Mouse (Mus musculus): ENCODE results near the gene Amn.

Gene Amn

DNA sequence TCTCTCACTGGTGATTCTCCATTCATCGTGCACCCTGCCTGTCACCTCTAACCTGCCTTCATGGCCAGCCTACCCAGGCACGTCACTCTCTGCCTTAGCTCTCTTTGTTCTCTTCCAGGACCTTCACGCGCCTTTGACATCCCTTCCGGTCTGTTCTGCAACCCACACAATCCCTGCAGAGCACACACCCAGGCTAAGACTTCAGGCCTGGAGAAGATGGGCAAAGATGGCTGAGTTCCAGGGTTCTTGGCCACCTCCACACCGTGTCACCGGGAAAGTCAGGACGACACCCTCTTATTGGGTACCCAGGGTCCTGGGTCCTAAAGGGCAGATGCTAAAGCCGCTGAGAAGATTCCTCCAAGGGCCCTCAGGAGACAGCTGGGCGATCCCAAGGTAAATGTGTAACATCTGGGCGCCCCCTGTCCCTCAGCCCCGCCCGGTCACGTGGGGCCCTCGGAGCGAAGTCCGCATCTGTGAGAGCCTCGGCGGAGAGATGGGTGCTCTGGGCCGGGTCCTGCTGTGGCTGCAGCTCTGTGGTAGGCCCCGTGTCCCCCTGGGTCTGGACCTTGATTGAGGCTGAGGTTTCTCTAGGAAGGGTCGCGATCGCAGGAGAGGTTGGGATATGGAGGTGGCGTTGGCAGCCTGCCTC, at the start of gene Amn:
Gene Amn (plus strand): TSS at position 467 of the 649 bp plus-strand sequence.
- DNase-seq (ENCODE audit: extremely low read depth, low read depth, low spot score) = no peak

DNA sequence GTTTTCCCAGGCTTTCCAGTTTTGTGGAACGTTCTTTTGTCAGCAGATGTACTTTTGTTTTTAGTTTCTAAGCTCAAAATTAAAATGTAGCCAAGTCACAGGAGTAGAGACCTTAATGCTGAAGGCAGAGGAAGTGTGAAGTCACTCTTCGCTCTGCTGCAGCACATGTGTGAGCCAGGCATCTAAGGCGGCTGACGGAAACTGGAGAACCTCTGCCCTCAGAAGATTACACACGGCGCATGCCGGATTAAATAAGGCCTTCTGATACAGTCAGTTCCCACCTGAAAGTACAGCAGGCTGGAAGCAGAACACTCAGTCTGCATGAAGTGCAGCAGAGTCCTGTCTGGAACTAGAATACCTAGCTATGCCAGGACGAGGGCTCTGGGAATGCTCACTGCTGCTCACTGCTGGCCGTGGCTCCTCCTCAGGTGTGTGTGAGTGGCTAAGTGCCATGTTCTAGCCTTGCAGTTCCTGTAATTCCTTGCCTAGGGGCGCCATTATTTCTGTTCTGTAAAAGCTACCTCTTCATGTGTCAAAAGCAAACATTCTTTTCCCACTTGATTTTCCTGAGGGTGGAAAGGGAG, 45.6 kb upstream of the Amn start:
- no peak for DNase-seq (ENCODE audit: extremely low read depth, low read depth, low spot score)

DNA sequence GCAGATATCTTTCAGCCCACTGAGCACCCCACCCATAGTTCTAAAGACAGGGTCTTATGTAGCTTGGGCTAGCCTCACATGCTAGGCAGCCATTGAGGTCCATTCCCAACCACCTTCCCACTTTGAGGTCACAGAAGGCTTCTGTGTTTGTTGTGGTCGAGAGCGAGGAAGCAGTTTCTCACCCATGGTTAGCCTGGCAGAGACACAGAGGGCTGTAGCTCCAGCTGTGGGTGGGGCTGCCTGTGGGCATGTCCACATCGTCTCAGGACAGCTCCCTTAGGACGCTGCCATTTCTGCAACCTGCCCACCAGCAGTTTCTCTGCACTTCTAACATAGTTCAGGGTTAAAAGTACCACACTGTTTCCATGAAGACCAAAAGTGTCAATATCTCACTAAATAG, 43.5 kb upstream of the Amn start:
- no peak for DNase-seq (ENCODE audit: extremely low read depth, low read depth, low spot score)

DNA sequence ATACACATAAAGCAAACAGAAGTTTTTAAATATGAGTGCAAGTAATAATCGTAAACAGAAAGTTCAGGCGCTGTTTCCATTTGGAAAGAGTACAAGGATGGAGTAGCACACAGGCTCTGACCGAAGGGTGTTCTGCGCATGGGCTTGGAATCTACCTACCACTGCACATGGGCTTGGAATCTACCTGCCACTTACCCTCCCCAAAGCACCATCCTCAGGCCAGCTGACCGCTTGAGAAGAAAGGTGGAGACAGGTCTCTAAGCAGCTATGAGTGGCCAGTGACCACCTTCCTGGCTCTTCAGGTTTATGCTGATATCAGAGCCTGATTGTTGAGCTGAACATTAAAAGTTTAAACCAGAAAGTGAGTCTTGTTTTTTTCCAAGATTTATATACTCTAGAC, 42.4 kb upstream of the Amn start:
- no peak for DNase-seq (ENCODE audit: extremely low read depth, low read depth, low spot score)

- DNase-seq (ENCODE audit: extremely low read depth, low read depth, low spot score) = no peak
Observed at GRCm38 (mm10) chr12:111230793-111231192, 40.1 kb upstream of the Amn start.

DNA sequence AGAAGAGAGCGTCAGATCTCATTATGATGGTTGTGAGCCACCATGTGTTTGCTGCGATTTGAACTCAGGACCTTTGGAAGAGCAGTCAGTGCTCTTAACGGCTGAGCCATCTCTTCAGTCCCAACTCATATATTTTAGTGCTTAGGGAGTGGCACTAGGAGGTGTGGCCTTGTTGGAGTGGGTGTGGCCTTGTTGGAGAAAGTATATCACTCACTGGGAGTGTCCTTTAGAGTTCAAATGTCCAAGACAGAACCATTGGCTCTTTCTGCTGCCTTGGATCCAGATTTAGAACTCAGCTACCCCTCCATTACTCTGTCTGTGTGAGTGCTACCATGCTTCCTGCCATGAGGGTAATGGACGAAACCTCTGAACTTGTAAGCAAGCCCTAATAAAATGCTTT, 37.1 kb upstream of the Amn start:
- DNase-seq (ENCODE audit: extremely low read depth, low read depth, low spot score) = no peak

- peak; percentile 42 for DNase-seq (ENCODE audit: extremely low read depth, low read depth, low spot score)
Observed at GRCm38 (mm10) chr12:111234383-111234782, 36.5 kb upstream of the Amn start.

DNA sequence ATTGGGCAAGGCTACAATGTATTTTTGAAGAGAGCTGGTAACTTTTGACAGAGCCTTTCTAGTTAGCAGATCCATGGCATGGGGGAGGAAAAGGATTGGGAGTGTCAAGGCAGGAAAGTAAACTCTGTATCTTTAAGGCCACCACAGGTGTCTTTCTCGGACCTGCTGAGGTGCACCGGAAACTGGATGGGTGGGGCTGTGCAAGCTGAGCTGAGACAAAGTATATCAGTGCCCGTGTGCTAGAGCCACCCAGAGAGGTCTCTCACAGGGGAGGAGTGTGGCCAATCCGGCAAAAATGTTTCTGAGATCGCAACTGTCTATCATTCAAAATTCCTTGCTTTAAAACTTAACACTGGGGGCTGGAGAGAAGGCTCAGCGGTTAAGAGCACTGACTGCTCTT, 35.3 kb upstream of the Amn start:
- no peak for DNase-seq (ENCODE audit: extremely low read depth, low read depth, low spot score)

- DNase-seq (ENCODE audit: extremely low read depth, low read depth, low spot score) = no peak
Observed at GRCm38 (mm10) chr12:111237611-111238188, 33.2 kb upstream of the Amn start.

GRCm38 (mm10) chr12:111238345-111238744, 32.5 kb upstream of the Amn start:
- no peak for DNase-seq (ENCODE audit: extremely low read depth, low read depth, low spot score)

GRCm38 (mm10) chr12:111238778-111239177, 32.1 kb upstream of the Amn start:
- peak; percentile 80 for DNase-seq (ENCODE audit: extremely low read depth, low read depth, low spot score)

DNA sequence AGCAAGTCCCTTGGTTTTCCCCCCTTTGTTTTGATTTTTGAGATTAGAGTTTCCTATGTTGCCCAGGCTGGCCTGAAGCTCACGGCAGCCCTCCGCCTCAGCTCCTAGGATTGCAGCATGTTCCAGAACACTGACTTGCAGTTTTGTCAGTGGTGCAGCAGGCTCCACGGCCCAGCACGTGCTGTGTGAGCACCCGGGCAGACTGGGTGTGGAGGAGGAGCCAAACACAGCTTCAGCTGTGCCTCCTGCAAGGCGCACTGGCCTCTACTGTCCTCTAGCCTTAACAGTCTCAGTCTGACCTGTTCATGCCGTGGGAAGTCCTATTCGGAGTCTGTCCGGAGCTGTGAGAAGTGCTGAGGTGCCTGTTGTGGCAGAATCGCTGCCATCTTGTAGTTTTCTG, 31.0 kb upstream of the Amn start:
- no peak for DNase-seq (ENCODE audit: extremely low read depth, low read depth, low spot score)

GRCm38 (mm10) chr12:111241916-111242315, 29.0 kb upstream of the Amn start:
- DNase-seq (ENCODE audit: extremely low read depth, low read depth, low spot score) = no peak

DNA sequence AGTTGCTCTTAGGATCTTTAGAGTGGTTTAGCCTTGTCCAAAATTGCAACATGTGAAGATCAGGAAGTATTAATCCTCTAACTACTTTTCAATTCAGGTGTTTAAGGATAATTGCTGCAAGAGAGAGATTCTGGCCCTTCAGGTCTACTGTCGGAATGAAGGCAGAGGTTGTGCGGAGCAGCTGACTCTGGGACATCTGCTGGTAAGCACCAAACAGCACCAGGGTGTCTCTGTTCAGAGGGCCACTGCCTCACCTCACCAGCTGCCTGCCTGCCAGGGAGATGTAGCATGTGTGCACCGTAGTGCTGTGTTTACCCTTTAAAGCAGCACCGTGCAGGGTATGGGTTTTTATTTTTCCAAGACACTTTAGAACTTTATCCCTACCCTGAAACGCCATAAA, 28.5 kb upstream of the Amn start:
- DNase-seq (ENCODE audit: extremely low read depth, low read depth, low spot score) = no peak

DNA sequence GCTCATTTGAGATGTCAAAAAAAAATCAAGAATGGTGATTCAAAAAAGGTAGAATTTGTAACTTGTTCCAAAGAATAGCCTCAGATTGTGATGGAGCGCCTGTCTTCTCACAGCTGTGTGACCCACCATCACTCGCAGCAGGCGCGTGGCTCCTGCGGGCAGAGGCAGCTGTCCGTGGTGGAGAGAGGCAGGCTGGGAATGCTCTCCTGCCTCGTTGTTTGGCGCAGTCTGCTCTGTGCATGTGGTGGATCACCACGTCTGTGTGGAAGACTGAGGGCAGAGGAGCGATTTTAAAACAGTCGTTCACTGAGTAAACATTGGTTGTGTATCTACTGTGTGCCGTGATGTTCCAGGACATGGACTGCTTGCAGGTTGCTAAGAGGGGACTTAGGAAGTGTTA, 27.2 kb upstream of the Amn start:
- DNase-seq (ENCODE audit: extremely low read depth, low read depth, low spot score) = no peak

- DNase-seq (ENCODE audit: extremely low read depth, low read depth, low spot score) = no peak
Observed at GRCm38 (mm10) chr12:111245070-111245469, 25.8 kb upstream of the Amn start.

DNA sequence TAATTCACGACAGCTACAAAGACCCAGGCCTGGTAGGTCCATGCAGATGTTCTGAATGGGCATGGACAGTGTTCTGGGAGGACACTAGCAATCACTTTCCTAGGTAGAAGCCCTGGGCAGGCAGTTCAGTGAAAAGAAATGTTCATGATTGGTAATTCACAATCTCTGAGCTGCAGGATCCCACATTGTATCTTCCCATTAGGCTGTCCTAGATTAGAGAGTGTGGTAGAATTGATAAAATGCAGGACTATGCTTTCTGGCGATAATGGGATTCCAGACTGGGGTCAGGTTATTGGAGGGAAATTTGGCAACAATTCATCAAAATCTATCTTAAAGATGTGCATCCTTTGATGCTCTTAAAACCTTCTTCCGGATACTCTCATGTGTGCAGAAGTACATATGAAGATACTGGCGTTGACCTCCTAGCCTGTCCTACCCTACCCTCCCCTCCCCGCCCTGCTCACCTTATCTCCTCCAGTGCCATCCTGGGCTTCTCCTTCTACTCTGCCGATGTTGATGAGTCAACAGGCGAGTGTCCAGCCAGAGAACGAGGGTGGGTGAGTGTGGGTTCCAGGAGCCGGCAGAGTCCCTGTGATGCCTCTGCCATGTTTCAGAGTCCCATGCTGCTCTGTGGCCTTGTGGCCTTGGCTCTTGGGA, 24.0 kb upstream of the Amn start:
- DNase-seq (ENCODE audit: extremely low read depth, low read depth, low spot score) = no peak

GRCm38 (mm10) chr12:111249095-111249494, 21.8 kb upstream of the Amn start:
- DNase-seq (ENCODE audit: extremely low read depth, low read depth, low spot score) = no peak

DNA sequence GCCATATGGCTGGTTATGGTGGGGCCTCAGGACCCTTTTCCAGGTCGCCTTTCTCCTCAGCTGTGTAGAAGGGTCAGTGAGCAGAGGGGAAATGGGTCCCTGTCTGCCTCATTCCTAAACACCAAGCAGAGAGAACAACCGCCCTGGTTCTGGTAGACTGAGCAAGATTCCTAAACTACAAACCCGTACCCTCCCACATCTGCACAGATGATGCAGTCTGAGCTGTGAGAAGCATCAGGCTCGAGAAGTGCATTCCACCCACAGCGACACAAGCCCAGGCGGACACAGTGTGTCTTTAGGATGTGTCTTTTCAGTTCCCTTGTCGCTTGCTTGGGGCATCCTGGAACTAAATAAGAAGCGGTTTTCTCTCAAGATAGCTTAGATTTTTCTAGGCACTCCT, 20.8 kb upstream of the Amn start:
- DNase-seq (ENCODE audit: extremely low read depth, low read depth, low spot score) = no peak

DNA sequence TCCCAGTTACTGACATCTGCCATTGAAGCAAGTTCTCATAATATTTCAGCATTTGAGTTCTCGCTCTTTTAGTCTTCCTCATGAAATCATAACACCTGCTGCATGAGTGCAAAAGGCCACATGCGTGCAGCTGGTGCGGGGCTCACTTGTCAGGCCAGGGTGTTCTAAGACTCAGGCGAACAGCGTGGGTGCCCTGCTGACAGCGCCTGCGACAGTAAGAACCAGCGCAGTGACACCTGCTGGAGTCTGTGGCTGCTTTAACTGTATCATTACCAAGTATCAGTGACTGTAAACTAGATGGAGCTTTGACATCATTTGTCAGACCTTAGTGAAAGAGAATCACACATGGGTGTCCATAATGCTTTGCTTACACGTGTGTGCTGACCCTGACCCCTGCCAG, 19.7 kb upstream of the Amn start:
- DNase-seq (ENCODE audit: extremely low read depth, low read depth, low spot score) = no peak

- DNase-seq (ENCODE audit: extremely low read depth, low read depth, low spot score) = no peak
Observed at GRCm38 (mm10) chr12:111263650-111264049, 7.2 kb upstream of the Amn start.

DNA sequence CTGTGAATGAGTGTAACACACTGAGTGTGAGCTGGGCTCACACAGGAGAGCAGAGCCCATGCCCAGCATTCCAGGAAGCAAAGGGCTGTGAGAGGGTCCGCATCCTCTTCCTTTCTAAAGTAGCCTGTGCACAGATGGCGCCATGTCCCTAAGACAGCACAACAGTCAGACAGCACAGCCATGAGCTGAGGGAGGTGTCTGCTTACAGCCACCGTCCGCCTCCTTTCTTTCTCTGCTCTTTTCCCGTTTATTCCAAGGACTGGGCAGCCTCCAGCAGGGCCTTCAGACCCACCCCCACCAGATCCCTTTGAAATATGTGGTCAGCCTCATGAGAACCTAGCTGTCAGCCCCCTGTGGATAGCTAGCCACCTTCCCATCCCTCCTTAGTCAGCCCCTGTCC, 5.7 kb upstream of the Amn start:
- no peak for DNase-seq (ENCODE audit: extremely low read depth, low read depth, low spot score)
